Mouse (Mus musculus): Measurements from ENCODE around the gene Epb41l4b. TPM values are rescaled to one million over a fixed set of nuclear protein-coding genes. Genes with fewer than 3 reads are reported as not detected.

Epb41l4b gene
- polyA plus RNA-seq, 1 experiment, result not detected

DNA sequence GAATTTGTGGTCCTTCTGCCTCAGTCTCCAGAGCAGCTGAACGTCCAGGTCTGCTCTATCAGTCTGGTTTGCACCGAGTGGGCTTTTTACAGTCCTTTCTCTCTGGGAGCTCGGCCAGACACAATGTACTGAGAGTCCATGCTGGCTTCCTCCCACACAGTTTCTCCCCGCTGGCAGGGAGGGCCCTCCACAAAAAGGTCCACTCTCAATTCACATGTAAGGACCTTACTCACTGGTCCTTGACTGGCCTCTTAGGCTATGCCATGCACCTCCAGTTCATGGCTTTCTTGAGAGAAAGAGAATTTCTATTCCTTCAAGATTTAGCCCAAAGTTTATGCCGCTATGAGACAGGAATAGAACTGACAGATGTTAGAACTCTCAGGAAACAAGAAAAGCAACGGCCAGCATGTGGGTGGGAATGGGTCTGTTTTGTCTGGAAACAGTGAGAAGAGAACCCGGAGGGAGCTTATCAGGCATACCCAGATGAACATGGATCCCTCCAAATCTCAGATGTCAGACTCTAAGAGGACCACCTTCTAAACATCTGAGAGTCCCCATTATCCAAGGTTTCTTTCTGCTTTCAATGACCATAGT lies 177.6 kb downstream of the Epb41l4b start:
- 66% methylated on average over 7 of the region's 7 CpGs for WGBS
- H3K4me1 ChIP-seq (ENCODE audit: control insufficient read depth, insufficient read depth, low read length), result no peaks in the 10 kb centered on the region
- no peak overlapping the region for H3K27ac ChIP-seq (ENCODE audit: insufficient read depth, low read depth, low read length)
- no peak overlapping the region for H3K4me3 ChIP-seq (ENCODE audit: insufficient read depth, low read depth, low read length)
- no peak for TF ChIP-seq POLR2A (IDR thresholded peaks at IDR 0.05; ENCODE audit: insufficient read depth, low read depth, low read length)
- no peak for TF ChIP-seq CTCF (IDR thresholded peaks at IDR 0.05; ENCODE audit: insufficient read depth, low read depth, low read length)

DNA sequence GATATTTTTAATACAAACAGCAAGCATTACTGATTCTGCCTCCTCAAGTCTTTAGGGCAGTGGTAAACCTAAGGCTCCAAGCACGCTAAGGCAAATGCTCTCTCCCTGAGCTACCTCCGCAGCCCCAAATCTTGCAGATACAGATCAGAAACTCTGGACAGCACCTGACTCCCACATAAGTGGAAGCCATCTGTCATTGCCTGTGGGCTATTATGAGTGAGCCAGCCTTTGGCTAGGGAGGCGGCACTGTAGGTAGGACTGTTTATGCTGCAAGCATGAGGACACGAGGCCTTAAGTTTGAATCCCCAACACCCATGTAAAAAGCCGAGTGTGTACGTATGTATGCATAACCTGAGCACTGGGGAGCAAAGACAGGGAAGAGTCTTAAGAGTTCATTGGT lies 179.6 kb downstream of the Epb41l4b start:
- Histone ChIP-seq H3K4me1 (ENCODE audit: control insufficient read depth, insufficient read depth, low read length) (no peaks in the 10 kb centered on the region), H3K27ac (ENCODE audit: insufficient read depth, low read depth, low read length) (no peak overlapping the region), H3K4me3 (ENCODE audit: insufficient read depth, low read depth, low read length) (no peak overlapping the region)
- TF ChIP-seq POLR2A (IDR thresholded peaks at IDR 0.05; ENCODE audit: insufficient read depth, low read depth, low read length) (no peak), CTCF (IDR thresholded peaks at IDR 0.05; ENCODE audit: insufficient read depth, low read depth, low read length) (no peak)
- WGBS, result 96% methylated on average over 6 of the region's 6 CpGs

DNA sequence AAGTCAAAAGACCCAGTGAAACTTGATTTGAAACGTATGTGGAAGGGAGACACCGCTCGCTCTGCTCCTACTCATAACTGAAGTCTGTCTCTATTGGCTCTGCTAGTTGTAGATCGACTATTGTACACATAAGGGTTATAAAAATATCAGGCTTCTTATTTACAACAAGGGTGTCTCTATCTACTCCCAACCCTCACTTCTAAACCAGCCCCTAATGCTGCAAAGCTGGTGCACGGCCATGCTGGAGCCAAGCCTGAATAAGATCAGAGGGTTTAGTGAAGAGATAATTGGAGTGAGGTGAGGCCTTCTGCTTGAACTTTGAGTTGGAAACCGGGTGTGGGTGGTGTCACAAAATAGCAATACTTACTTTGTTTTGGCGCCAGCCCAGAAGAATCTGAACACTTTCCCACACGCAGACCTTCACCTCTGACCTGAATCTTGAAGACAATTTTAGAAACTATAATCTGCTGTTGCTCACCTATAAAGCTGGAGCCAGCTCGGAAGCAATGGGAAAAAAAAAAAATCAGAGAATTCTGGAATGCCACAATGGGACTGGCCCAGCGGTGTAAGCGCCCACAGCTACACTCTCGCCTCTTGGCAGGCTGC lies 181.8 kb downstream of the Epb41l4b start:
- Histone ChIP-seq H3K27ac (ENCODE audit: insufficient read depth, low read depth, low read length) (no peak overlapping the region), H3K4me3 (ENCODE audit: insufficient read depth, low read depth, low read length) (no peak overlapping the region), H3K4me1 (ENCODE audit: control insufficient read depth, insufficient read depth, low read length) (no peaks in the 10 kb centered on the region)
- no peak for TF ChIP-seq POLR2A (IDR thresholded peaks at IDR 0.05; ENCODE audit: insufficient read depth, low read depth, low read length)
- no peak for TF ChIP-seq CTCF (IDR thresholded peaks at IDR 0.05; ENCODE audit: insufficient read depth, low read depth, low read length)
- WGBS, result 77% methylated on average over 12 of the region's 12 CpGs

- 79% methylated on average over 9 of the region's 9 CpGs for WGBS
These were observed 185.7 kb downstream of the Epb41l4b start for GRCm38 (mm10) chr4:56957518-56957917.

DNA sequence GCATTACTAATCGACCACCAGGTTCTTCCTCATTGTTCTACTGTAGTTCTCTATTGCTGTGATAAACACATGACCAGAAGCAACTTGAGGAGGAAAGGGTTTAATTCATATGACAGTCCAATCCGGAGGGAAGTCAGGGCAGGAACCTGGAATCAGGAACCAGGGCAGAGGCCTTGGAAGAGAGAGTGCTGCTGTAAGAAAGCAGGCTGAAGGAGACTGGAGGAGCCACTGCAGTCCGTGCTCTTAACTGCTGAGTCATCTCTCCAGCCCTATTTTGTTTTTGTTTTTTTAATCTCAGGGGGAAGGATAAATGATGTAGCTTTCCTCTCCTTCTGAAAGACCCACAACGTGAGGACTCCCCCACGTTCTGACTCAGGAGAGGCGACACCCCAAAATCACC lies 190.0 kb downstream of the Epb41l4b start:
- TF ChIP-seq POLR2A (IDR thresholded peaks at IDR 0.05; ENCODE audit: insufficient read depth, low read depth, low read length), result no peak
- no peak for TF ChIP-seq CTCF (IDR thresholded peaks at IDR 0.05; ENCODE audit: insufficient read depth, low read depth, low read length)
- Histone ChIP-seq H3K4me1 (ENCODE audit: control insufficient read depth, insufficient read depth, low read length) (no peaks in the 10 kb centered on the region), H3K4me3 (ENCODE audit: insufficient read depth, low read depth, low read length) (no peak overlapping the region), H3K27ac (ENCODE audit: insufficient read depth, low read depth, low read length) (no peak overlapping the region)
- WGBS, result 48% methylated on average over 6 of the region's 6 CpGs

More at GRCm38 (mm10) chr4:56957518-56957917, 185.7 kb downstream of the Epb41l4b start:
- H3K27ac ChIP-seq (ENCODE audit: insufficient read depth, low read depth, low read length), result no peak overlapping the region
- no peak overlapping the region for H3K4me3 ChIP-seq (ENCODE audit: insufficient read depth, low read depth, low read length)
- TF ChIP-seq POLR2A (IDR thresholded peaks at IDR 0.05; ENCODE audit: insufficient read depth, low read depth, low read length) (no peak), CTCF (IDR thresholded peaks at IDR 0.05; ENCODE audit: insufficient read depth, low read depth, low read length) (no peak)
- no peaks in the 10 kb centered on the region for H3K4me1 ChIP-seq (ENCODE audit: control insufficient read depth, insufficient read depth, low read length)

DNA sequence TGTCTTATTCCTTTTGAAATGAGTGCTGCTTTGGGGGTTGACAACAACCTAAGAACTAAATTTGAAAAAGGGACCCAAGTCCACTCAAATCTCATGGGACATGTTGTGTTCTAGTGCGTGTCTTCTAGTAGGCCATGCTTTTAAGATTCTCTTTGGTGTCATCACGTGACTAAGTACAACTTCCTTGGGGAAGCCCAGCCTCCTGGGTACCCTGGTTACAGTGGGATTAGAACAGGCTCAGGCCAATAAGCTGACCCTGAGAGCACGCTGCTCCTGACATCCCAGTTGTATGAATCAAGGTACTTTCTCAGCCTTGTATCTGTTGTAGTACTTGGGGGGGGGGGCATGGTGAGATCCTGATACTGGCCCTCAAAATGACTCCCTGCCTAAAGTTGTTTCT lies 191.5 kb downstream of the Epb41l4b start:
- no peaks in the 10 kb centered on the region for H3K4me1 ChIP-seq (ENCODE audit: control insufficient read depth, insufficient read depth, low read length)
- H3K27ac ChIP-seq (ENCODE audit: insufficient read depth, low read depth, low read length), result no peak overlapping the region
- TF ChIP-seq CTCF (IDR thresholded peaks at IDR 0.05; ENCODE audit: insufficient read depth, low read depth, low read length), result no peak
- no peak for TF ChIP-seq POLR2A (IDR thresholded peaks at IDR 0.05; ENCODE audit: insufficient read depth, low read depth, low read length)
- no peak overlapping the region for H3K4me3 ChIP-seq (ENCODE audit: insufficient read depth, low read depth, low read length)
- 90% methylated on average over 3 of the region's 3 CpGs for WGBS

- no peak overlapping the region for H3K27ac ChIP-seq (ENCODE audit: insufficient read depth, low read depth, low read length)
- WGBS, result 71% methylated on average over 6 of the region's 6 CpGs
- H3K4me1 ChIP-seq (ENCODE audit: control insufficient read depth, insufficient read depth, low read length), result peaks cover 2% of the 10 kb centered on the region
- H3K4me3 ChIP-seq (ENCODE audit: insufficient read depth, low read depth, low read length), result no peak overlapping the region
- TF ChIP-seq CTCF (IDR thresholded peaks at IDR 0.05; ENCODE audit: insufficient read depth, low read depth, low read length), result no peak
- no peak for TF ChIP-seq POLR2A (IDR thresholded peaks at IDR 0.05; ENCODE audit: insufficient read depth, low read depth, low read length)
These were observed 193.7 kb downstream of the Epb41l4b start for GRCm38 (mm10) chr4:56949494-56949893.

DNA sequence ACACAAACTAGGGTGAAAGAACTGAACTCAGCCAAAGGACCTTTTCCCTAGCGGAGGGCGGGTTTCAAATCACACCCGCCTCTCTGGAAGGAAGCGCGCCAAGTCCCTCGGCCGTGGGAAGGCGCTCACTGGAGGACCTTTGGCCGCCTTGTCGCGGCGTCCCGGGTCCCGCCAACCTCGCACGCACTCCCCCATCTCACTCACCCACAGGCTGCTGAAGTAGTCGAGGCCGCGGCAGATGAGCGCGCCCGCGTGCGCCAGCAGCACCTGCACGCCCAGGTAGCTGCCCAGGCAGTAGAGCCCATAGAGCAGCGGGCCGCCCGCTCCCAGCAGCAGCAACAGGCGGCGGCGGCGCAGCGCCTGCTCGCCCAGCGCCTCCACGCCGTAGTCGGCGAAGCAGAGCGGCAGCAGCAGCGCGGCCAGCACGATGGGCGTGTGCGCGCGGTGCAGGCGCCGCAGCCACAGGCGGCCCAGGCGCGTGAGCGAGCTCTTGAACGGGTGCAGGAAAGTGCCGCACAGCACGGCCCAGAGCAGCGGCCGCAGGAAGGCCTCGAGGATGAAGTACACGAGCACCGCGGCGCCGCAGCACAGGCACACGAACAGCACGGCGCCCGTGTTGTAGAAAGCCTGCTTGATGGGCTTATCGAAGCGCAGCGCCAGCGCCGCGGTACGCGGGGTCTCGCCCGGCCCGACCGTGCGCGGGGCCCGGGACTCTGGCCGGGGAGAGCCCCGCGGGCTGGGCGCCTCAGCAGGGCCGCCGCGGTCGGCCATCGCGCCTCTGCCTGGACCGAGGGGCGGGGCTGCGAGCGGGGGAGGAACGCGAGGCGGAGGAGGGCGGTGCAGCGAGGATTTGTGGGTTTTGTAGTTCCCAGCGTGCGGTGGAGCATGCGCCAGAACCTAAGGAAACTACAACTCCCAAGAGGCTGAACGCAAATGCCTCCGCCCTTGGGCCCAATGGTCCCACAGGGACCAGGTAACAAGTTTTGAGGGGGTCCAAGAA lies 196.3 kb downstream of the Epb41l4b start, which contains the start of gene Tmem245:
TSS of gene Tmem245 (minus strand) at position 797 of the 1,000 bp plus-strand sequence.
- peak; percentile 81 for TF ChIP-seq POLR2A (IDR thresholded peaks at IDR 0.05; ENCODE audit: insufficient read depth, low read depth, low read length)
- no peak for TF ChIP-seq CTCF (IDR thresholded peaks at IDR 0.05; ENCODE audit: insufficient read depth, low read depth, low read length)
- Histone ChIP-seq H3K27ac (ENCODE audit: insufficient read depth, low read depth, low read length) (peak within 1 kb of the TSS; percentile 18), H3K4me3 (ENCODE audit: insufficient read depth, low read depth, low read length) (peak within 1 kb of the TSS; percentile 96), H3K4me1 (ENCODE audit: control insufficient read depth, insufficient read depth, low read length) (peaks cover 3% of the 10 kb centered on the region)
- under 1% methylated on average over 107 of the region's 107 CpGs for WGBS

Measured in olfactory bulb, adult 2 months (tissue).